Mouse (Mus musculus) kidney, adult 2 months (tissue): ENCODE results near the gene Lgals2.

ENCODE experiments used
- CTCF ChIP-seq: fragments of 200-500 bp; conservative IDR thresholded peaks from 2 replicates; pipeline ENCODE4 v1.5.1; 2011; ENCODE audit warnings: low read depth, mild to moderate bottlenecking, control low read depth, low read length, moderate library complexity, mixed read lengths; ENCODE audit not compliant: insufficient read depth, insufficient read length
- POLR2A ChIP-seq: fragments of 200-500 bp; IDR thresholded peaks from one replicate; pipeline ENCODE4 v1.6.1; 2011; ENCODE audit warnings: low read depth, low read length, control low read depth

DNA sequence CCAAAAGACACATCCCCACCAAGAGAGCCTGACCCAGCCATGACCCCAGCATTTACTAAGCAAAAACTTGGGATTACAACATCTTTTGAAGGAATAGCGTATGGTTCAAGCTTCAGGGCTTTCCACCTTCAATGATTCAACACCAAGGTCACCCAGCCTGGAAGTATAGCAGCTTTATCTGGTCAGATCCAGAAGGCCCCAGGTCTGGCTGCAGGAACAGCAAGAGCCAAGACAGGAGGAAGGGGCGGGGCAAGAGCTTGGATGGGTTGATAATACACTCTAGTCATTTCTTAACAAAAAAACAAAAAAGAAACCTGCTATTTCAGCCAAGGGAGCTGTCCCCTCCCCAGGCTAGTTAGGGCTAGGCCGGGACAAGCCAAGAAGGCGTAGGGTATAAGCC, 42.2 kb upstream of the Lgals2 start:
- TF ChIP-seq CTCF (no peak), POLR2A (no peak)
